ENCODE assay signal across 10 mouse cellular contexts in genomic region chr16:13416465-13416864, GRCm38 (mm10).
A peak's percentile ranks its signal among the peaks of the same experiment; 100 is the strongest.
DNase-seq lines count a peak whose midpoint lies in the region; ATAC-seq and TF ChIP-seq lines count a peak whose summit lies in the region.
"Had no signal": no experiment of that assay in that cellular context is flagged by ENCODE, and none has a peak within 500 bp of the region (broad histone marks: within the 10 kb centered on the region; RNA-seq: fewer than 3 reads in every experiment).

No protein-coding gene starts in this region.

- no peaks in the 10 kb centered on the region for H3K27me3 ChIP-seq in heart, embryonic 10.5 days (ENCODE audit: insufficient read depth, poor library complexity, severe bottlenecking)
- H3K27me3 ChIP-seq: lung, embryonic 15.5 days had no signal

- intact Hi-C loops in left cerebral cortex, postnatal 4 days (cut with DNase I): no loop called here

- H3K4me1 ChIP-seq in heart, embryonic 10.5 days: peaks cover 5% of the 10 kb centered on the region; the same call in 1 of the 2 replicates
- H3K4me1 ChIP-seq in ES-E14 (ENCODE audit: control insufficient read depth in 2 of 2, insufficient read depth in 2 of 2, low read length in 2 of 2, poor library complexity in 1 of 2): peaks cover 0 to 2% of the 10 kb centered on the region in 2 experiments; a peak in 1 of 4 replicates
- H3K4me1 ChIP-seq: lung, embryonic 15.5 days had no signal

- H3K4me3 ChIP-seq in heart, embryonic 10.5 days: no peak overlapping the region
- no peak overlapping the region for H3K4me3 ChIP-seq in ES-E14 (ENCODE audit: insufficient read depth in 1 of 2, low read depth in 1 of 2, low read length in 2 of 2, poor library complexity in 1 of 2, severe bottlenecking in 1 of 2)
- H3K4me3 ChIP-seq: lung, embryonic 15.5 days had no signal

- 73% methylated on average over 10 of the region's 10 CpGs for WGBS in heart, embryonic 10.5 days

- in situ Hi-C loops in ES-E14 (cut with MboI; ENCODE audit: low sequenced_read_pairs in 2 of 2, unreplicated experiment in 2 of 2): no loop called here

- no peaks in the 10 kb centered on the region for H3K9me3 ChIP-seq in heart, embryonic 10.5 days
- no peaks in the 10 kb centered on the region for H3K9me3 ChIP-seq in ES-E14 (ENCODE audit: control insufficient read depth, insufficient read depth, low read depth, low read length)
- H3K9me3 ChIP-seq: lung, embryonic 15.5 days had no signal

- H3K36me3 ChIP-seq in heart, embryonic 10.5 days: peaks cover 28% of the 10 kb centered on the region
- peaks cover 2% of the 10 kb centered on the region; the same call in 1 of the 2 replicates for H3K36me3 ChIP-seq in ES-E14 (ENCODE audit: control insufficient read depth, insufficient read depth, low read length, poor library complexity, severe bottlenecking)

- ATAC-seq in CD4-positive, CD25-positive, alpha-beta regulatory T cell, adult 4 months: no peak

- H3K27ac ChIP-seq in heart, embryonic 10.5 days: no peak overlapping the region
- H3K27ac ChIP-seq in ES-E14 (ENCODE audit: insufficient read depth, low read depth, low read length, poor library complexity, severe bottlenecking): no peak overlapping the region
- H3K27ac ChIP-seq: kidney, postnatal 0 days; lung, embryonic 15.5 days had no signal

- peak overlapping the region; percentile 26; the same call in 1 of the 2 replicates for H3K9ac ChIP-seq in ES-E14 (ENCODE audit: insufficient read depth, low read depth, low read length, poor library complexity, severe bottlenecking)
- H3K9ac ChIP-seq: lung, embryonic 15.5 days had no signal

- DNase-seq in heart, adult 11 months: peak; percentile 98
- no peak for DNase-seq in heart, embryonic 10.5 days (ENCODE audit: low spot score)
- no peak for DNase-seq in ES-E14 (ENCODE audit: low read depth, low spot score)
- DNase-seq in frontal cortex, postnatal 36 days (ENCODE audit: low spot score in 2 of 2): peak; percentile 35 to 46
- peak; percentile 59 for DNase-seq in left cerebral cortex, postnatal 4 days
- no peak for DNase-seq in MN1 (ENCODE audit: low spot score)
- no peak for DNase-seq in urinary bladder, adult 18-20 months (ENCODE audit: low spot score in 2 of 2)

TF ChIP-seq in ES-E14, 5 proteins besides CTCF, POLR2A, EP300 and RAD21:
- TF ChIP-seq ZC3H11A (IDR thresholded peaks at IDR 0.05; ENCODE audit: borderline replicate concordance, low read depth, low read length) (no peak), HCFC1 (IDR thresholded peaks at IDR 0.05; ENCODE audit: borderline replicate concordance, insufficient read depth, low read length) (no peak), CHD2 (IDR thresholded peaks at IDR 0.05; ENCODE audit: low read depth, low read length) (no peak), ZNF384 (IDR thresholded peaks at IDR 0.05; ENCODE audit: low read depth, low read length) (no peak), MAFK (IDR thresholded peaks at IDR 0.05; ENCODE audit: insufficient read depth, low read depth, low read length) (no peak)

Comparison
In these comparisons a context has a peak if more than half of its experiments do, and no peak if none do; other contexts are left out.
1. DNase-seq: peak in heart, adult 11 months (single experiment), frontal cortex, postnatal 36 days (2 of 2) and left cerebral cortex, postnatal 4 days (single experiment); none in heart, embryonic 10.5 days (single experiment), ES-E14 (single experiment), MN1 (single experiment) and urinary bladder, adult 18-20 months (0 of 2).